Mouse (Mus musculus) erythroblast, embryonic 14.5 days (primary cell): ENCODE results near the gene Reep6. TPM values are rescaled to one million over a fixed set of nuclear protein-coding genes. Genes with fewer than 3 reads are reported as not detected.

ENCODE experiments used
- H3K27me3 ChIP-seq: 2 replicates; pipeline ENCODE4 v1.6.1; 2012; ENCODE audit warnings: inconsistent platforms; ENCODE audit not compliant: control insufficient read depth
- H3K36me3 ChIP-seq: 2 replicates; pipeline ENCODE4 v1.6.1; 2012; ENCODE audit warnings: mild to moderate bottlenecking, inconsistent platforms; ENCODE audit not compliant: control insufficient read depth
- H3K4me1 ChIP-seq: 2 replicates; pipeline ENCODE4 v1.6.1; 2012; ENCODE audit warnings: inconsistent platforms; ENCODE audit not compliant: control insufficient read depth
- H3K4me3 ChIP-seq: replicated peaks from 2 replicates; pipeline ENCODE3; 2012; ENCODE audit warnings: moderate library complexity, mild to moderate bottlenecking, inconsistent platforms
- H3K9me3 ChIP-seq: 2 replicates; pipeline ENCODE4 v1.6.1; 2012; ENCODE audit warnings: low read length, inconsistent platforms, mixed read lengths; ENCODE audit not compliant: control insufficient read depth
- GATA1 ChIP-seq: IDR thresholded peaks from 2 replicates; pipeline ENCODE4 v1.6.1; 2012; ENCODE audit warnings: low read length, inconsistent platforms, mixed read lengths
- TAL1 ChIP-seq: IDR thresholded peaks from 3 replicates; pipeline ENCODE4 v1.6.1; 2012; ENCODE audit warnings: low read length, inconsistent platforms, mixed read lengths
- polyA plus RNA-seq: library from polyadenylated mRNA; stranded (reverse); fragments of >175 nt; gene quantifications from 2 replicates; pipeline ENCODE4 v1.2.3, GENCODE M21; 2012

The Reep6 gene
- polyA plus RNA-seq, 1 experiment, result 21.4 TPM

GRCm38 (mm10) chr10:80356001-80356682 is 26.4 kb downstream of the Reep6 start, which contains the start of gene Plk5:
Gene Plk5 (plus strand): TSS chr10:80356459.
- Histone ChIP-seq H3K27me3 (peaks cover 100% of the 10 kb centered on the region), H3K36me3 (no peaks in the 10 kb centered on the region), H3K4me3 (no peak within 1 kb of the TSS), H3K4me1 (peaks cover 5% of the 10 kb centered on the region), H3K9me3 (peaks cover 12% of the 10 kb centered on the region; the same call in 1 of the 2 replicates)
- TF ChIP-seq GATA1 (no peak), TAL1 (no peak)

DNA sequence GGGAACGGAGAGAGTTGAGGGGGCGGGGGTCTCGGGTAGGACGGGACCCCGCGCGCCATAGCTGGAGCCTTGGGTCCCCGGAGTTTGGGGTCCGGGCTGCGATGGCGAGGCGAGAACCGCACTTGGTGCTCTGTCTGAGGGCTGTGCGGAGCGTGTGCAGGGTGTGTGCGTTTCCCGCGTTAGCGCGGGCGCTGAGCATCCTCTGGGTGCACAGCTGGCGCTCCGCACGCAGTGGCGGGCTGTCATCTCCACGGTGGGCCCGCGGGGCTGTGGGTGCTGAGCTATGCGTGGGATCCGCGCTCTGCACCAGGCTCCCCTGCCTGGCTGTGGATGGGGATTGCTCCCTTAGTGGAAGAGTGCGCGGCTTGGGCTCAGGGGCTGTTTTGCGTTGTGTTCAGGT is 27.0 kb downstream of the Reep6 start:
- TF ChIP-seq TAL1 (no peak), GATA1 (no peak)
- H3K9me3 ChIP-seq, result peaks cover 12% of the 10 kb centered on the region; the same call in 1 of the 2 replicates
- H3K4me1 ChIP-seq, result peaks cover 5% of the 10 kb centered on the region
- H3K27me3 ChIP-seq, result peaks cover 100% of the 10 kb centered on the region
- no peaks in the 10 kb centered on the region for H3K36me3 ChIP-seq
- H3K4me3 ChIP-seq, result no peak overlapping the region

- peaks cover 13% of the 10 kb centered on the region; the same call in 1 of the 2 replicates for H3K9me3 ChIP-seq
- TF ChIP-seq TAL1 (no peak), GATA1 (no peak)
- H3K36me3 ChIP-seq, result no peaks in the 10 kb centered on the region
- peaks cover 97% of the 10 kb centered on the region for H3K27me3 ChIP-seq
- H3K4me1 ChIP-seq, result peaks cover 5% of the 10 kb centered on the region
- no peak overlapping the region for H3K4me3 ChIP-seq
These were observed 27.6 kb downstream of the Reep6 start for GRCm38 (mm10) chr10:80357336-80357735.

GRCm38 (mm10) chr10:80357994-80358639 is 28.4 kb downstream of the Reep6 start:
- no peaks in the 10 kb centered on the region for H3K36me3 ChIP-seq
- peaks cover 5% of the 10 kb centered on the region for H3K4me1 ChIP-seq
- H3K27me3 ChIP-seq, result peaks cover 97% of the 10 kb centered on the region
- peaks cover 19% of the 10 kb centered on the region; the same call in 1 of the 2 replicates for H3K9me3 ChIP-seq
- no peak for TF ChIP-seq TAL1
- TF ChIP-seq GATA1, result no peak
- no peak overlapping the region for H3K4me3 ChIP-seq

DNA sequence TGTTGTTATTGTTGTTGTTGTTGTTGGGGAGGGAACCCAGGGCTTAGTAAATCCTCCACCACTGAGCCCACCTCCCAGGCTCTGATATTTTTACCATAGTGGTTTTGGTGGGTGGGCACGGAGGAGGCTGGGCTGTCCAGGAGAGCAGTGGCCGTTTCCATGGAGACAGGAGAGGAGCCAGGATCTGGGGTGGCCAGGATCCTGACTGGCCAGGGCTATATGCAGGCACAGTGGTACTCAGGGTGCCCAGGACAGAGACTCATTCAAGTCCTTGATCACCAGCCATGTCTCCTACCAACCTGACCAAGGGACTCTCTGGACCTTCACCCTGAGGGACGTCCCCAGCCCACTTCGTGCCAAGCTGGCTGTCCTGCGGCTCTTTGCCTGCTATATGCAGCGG is 34.0 kb downstream of the Reep6 start:
- Histone ChIP-seq H3K4me3 (no peak overlapping the region), H3K27me3 (peaks cover 85% of the 10 kb centered on the region), H3K9me3 (peaks cover 13% of the 10 kb centered on the region), H3K4me1 (no peaks in the 10 kb centered on the region; the same call in 1 of the 2 replicates), H3K36me3 (no peaks in the 10 kb centered on the region)
- TF ChIP-seq GATA1 (no peak), TAL1 (no peak)

DNA sequence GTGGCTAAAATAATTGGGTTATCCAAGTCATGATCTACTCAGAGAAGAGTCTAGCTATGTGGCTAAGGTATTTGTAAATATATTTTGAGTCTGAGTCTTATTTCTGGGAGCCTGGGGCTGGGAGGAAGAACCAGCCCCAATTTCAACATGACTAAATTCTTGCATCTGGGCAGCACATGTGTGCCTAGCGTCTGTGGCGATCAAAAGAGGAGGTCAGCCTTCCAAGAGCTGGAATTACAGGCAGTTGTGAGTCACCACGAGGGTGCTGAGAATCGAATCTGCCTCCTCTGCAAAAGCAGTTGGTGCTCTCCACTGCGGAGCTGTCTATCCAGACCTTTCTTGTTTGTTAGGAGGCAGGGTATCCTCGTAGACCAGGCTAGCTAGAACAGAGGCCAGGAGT is 36.0 kb downstream of the Reep6 start:
- Histone ChIP-seq H3K4me1 (no peaks in the 10 kb centered on the region; the same call in 1 of the 2 replicates), H3K27me3 (peaks cover 74% of the 10 kb centered on the region), H3K9me3 (peaks cover 14% of the 10 kb centered on the region), H3K4me3 (no peak overlapping the region), H3K36me3 (no peaks in the 10 kb centered on the region)
- no peak for TF ChIP-seq GATA1

GRCm38 (mm10) chr10:80367954-80368353 is 38.2 kb downstream of the Reep6 start:
- H3K36me3 ChIP-seq, result no peaks in the 10 kb centered on the region
- TF ChIP-seq TAL1, result no peak
- no peak for TF ChIP-seq GATA1
- no peak overlapping the region for H3K4me3 ChIP-seq
- peaks cover 7% of the 10 kb centered on the region for H3K9me3 ChIP-seq
- peaks cover 2% of the 10 kb centered on the region for H3K4me1 ChIP-seq
- peaks cover 72% of the 10 kb centered on the region for H3K27me3 ChIP-seq

GRCm38 (mm10) chr10:80368392-80368791 is 38.6 kb downstream of the Reep6 start:
- H3K4me3 ChIP-seq, result no peak overlapping the region
- H3K4me1 ChIP-seq, result peaks cover 2% of the 10 kb centered on the region
- H3K9me3 ChIP-seq, result peaks cover 7% of the 10 kb centered on the region
- H3K27me3 ChIP-seq, result peaks cover 72% of the 10 kb centered on the region
- TF ChIP-seq GATA1 (no peak), TAL1 (no peak)
- no peaks in the 10 kb centered on the region for H3K36me3 ChIP-seq

DNA sequence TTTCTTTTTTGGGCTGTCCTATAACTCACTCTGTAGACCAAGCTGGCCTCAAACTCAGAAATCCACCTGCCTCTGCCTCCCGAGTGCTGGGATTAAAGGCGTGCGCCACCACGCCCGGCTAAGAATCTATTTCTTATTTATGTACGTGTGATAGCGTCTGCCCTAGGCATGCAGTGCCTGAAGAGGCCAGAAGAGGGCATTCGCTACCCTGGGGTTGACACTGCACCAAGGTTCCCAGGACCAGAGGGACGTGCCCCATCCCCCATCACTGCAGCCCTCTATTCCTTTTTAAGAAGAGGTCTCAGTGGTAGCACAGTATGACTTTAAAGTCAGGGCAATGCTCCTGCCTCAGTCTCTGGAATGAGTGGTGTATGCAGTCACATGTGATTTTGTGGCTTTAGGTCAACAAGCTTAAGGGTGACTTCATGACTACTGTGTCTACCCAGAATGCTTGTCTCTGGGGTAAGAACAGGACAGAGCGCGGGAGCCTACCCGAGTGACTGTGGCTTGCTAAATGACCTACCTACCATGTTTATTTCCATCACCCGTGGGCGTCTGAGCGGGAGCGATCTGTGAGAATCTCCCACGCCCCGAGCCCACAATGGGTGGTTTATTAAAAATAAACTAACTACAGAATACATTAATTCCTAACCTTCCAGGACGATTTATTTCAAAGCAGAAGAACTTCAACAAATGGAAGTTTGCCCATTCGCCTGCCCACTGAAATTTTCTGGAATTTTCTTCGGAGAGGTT is 40.4 kb downstream of the Reep6 start:
- Histone ChIP-seq H3K9me3 (peaks cover 7% of the 10 kb centered on the region), H3K4me3 (no peak overlapping the region), H3K4me1 (peaks cover 2% of the 10 kb centered on the region), H3K36me3 (no peaks in the 10 kb centered on the region), H3K27me3 (peaks cover 56% of the 10 kb centered on the region)
- TF ChIP-seq TAL1, result no peak
- TF ChIP-seq GATA1, result no peak
